Comparison of ENCODE assay signal across 23 mouse cellular contexts in the genomic region with DNA sequence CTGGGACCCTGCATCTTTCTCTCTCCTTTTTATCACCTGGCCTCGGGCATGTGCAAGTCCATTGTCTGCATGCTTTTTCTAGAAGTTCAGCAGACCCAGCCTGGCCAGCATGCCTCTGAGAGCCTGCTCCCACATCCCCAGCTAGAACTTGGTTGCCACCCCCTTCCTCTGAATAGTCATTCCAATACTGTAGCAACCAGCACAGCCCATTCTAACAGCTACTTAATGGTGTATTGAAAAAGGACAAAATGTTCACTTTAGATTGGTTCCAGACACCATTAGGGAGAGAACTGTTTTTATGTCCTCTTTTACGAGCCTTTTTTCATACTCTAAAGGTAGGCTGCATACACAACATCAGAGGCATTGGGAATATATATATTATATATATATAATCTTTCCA. TPM values are rescaled to one million over a fixed set of nuclear protein-coding genes. Genes with fewer than 3 reads are reported as not detected.
DNase-seq lines count a peak whose midpoint lies in the region; ATAC-seq lines count a peak whose summit lies in the region.
"Had no signal": no experiment of that assay in that cellular context is flagged by ENCODE, and none has a peak within 500 bp of the region (broad histone marks: within the 10 kb centered on the region; RNA-seq: fewer than 3 reads in every experiment).

No protein-coding gene starts in this region.

- DNase-seq in limb, embryonic 10.5 days (ENCODE audit: low spot score), result no peak
- no peak for DNase-seq in gastrocnemius, postnatal 36 days
- no peak for DNase-seq in heart, adult 9 months (ENCODE audit: low spot score in 2 of 2)
- DNase-seq in thymus, adult 18-20 months, result no peak
- DNase-seq: adrenal gland, adult 8-10 months; adrenal gland, postnatal 14 days; adrenal gland, postnatal 36 days; cerebellum, adult 11-12 months; cerebellum, adult 2 months; cerebellum, adult 9-10 months; cerebellum, postnatal 10 days; cerebellum, postnatal 25 days; forebrain, postnatal 0 days had no signal

- intact Hi-C loops in gastrocnemius, postnatal 36 days (cut with DNase I), result no loop called here

- H3K4me1 ChIP-seq in limb, embryonic 10.5 days, result peaks cover 10% of the 10 kb centered on the region; the same call in 1 of the 2 replicates
- H3K4me1 ChIP-seq in limb, embryonic 13.5 days, result peaks cover 28% of the 10 kb centered on the region
- H3K4me1 ChIP-seq: embryonic facial prominence, embryonic 10.5 days; embryonic facial prominence, embryonic 12.5 days; forebrain, embryonic 13.5 days; forebrain, embryonic 15.5 days had no signal

- no peaks in the 10 kb centered on the region for H3K9me3 ChIP-seq in limb, embryonic 10.5 days (replicated peaks)
- H3K9me3 ChIP-seq in limb, embryonic 13.5 days, result no peaks in the 10 kb centered on the region
- H3K9me3 ChIP-seq: embryonic facial prominence, embryonic 10.5 days; embryonic facial prominence, embryonic 12.5 days; forebrain, embryonic 13.5 days; forebrain, embryonic 15.5 days; G1E had no signal

- WGBS in limb, embryonic 10.5 days, result 75% methylated on average over 2 of the region's 2 CpGs
- 21% methylated on average over 2 of the region's 2 CpGs for WGBS in limb, embryonic 13.5 days

- H3K4me3 ChIP-seq in limb, embryonic 10.5 days, result no peak overlapping the region
- no peak overlapping the region for H3K4me3 ChIP-seq in limb, embryonic 13.5 days
- H3K4me3 ChIP-seq: embryonic facial prominence, embryonic 10.5 days; embryonic facial prominence, embryonic 12.5 days; forebrain, embryonic 13.5 days; forebrain, embryonic 15.5 days had no signal

- H3K36me3 ChIP-seq in limb, embryonic 10.5 days, result no peaks in the 10 kb centered on the region
- H3K36me3 ChIP-seq in limb, embryonic 13.5 days, result no peaks in the 10 kb centered on the region
- H3K36me3 ChIP-seq: embryonic facial prominence, embryonic 10.5 days; embryonic facial prominence, embryonic 12.5 days; forebrain, embryonic 15.5 days; G1E had no signal

- peak overlapping the region; percentile 25; the same call in 1 of the 2 replicates for H3K27ac ChIP-seq in limb, embryonic 10.5 days
- H3K27ac ChIP-seq in limb, embryonic 13.5 days, result peak overlapping the region; percentile 67; the same call in 1 of the 2 replicates
- H3K27ac ChIP-seq: embryonic facial prominence, embryonic 10.5 days; embryonic facial prominence, embryonic 12.5 days; forebrain, embryonic 13.5 days; forebrain, embryonic 15.5 days had no signal

- ATAC-seq in limb, embryonic 13.5 days (ENCODE audit: low FRiP score, low read depth), result peak; percentile 61; the same call in 1 of the 2 replicates
- ATAC-seq: activated CD4-positive, CD25-positive, alpha-beta regulatory T cell, adult 4 months; CD4-positive, CD25-positive, alpha-beta regulatory T cell, adult 4 months; forebrain, embryonic 13.5 days; forebrain, embryonic 15.5 days; forebrain, postnatal 0 days; Patski had no signal

- 0 out of 2 replicates have a peak overlapping the region, but pooled peaks have one; percentile 4 for H3K9ac ChIP-seq in limb, embryonic 13.5 days
- H3K9ac ChIP-seq: embryonic facial prominence, embryonic 12.5 days; forebrain, embryonic 13.5 days; forebrain, embryonic 15.5 days; forebrain, postnatal 0 days had no signal

- no peak overlapping the region for H3K4me2 ChIP-seq in limb, embryonic 13.5 days (replicated peaks)
- H3K4me2 ChIP-seq: embryonic facial prominence, embryonic 12.5 days; forebrain, embryonic 13.5 days; forebrain, embryonic 15.5 days had no signal

- no peaks in the 10 kb centered on the region for H3K27me3 ChIP-seq in limb, embryonic 10.5 days (ENCODE audit: low read depth, poor library complexity, severe bottlenecking)
- no peaks in the 10 kb centered on the region for H3K27me3 ChIP-seq in limb, embryonic 13.5 days
- H3K27me3 ChIP-seq: CH12.LX; embryonic facial prominence, embryonic 12.5 days; forebrain, embryonic 13.5 days; forebrain, embryonic 15.5 days; Patski had no signal

RNA-seq across cellular contexts. Expression of gene Osbpl3, which starts 53.2 kb away (rescaled TPM):
- polyA plus RNA-seq in limb, embryonic 10.5 days (2016; fragmentation: Nextera tagmentation; extraction: Ambion mirVana), result 4.5 and 7.0 TPM in 2 replicates
- polyA plus RNA-seq in limb, embryonic 13.5 days (2015; fragmentation: Nextera tagmentation; extraction: Ambion mirVana), result 14.0 and 15.3 TPM in 2 replicates
- total RNA-seq in gastrocnemius, postnatal 36 days (2021), result 1 to 10 TPM; 2.3 to 2.6 TPM
- polyA plus RNA-seq: G1E had no signal

RNA-seq across cellular contexts. Expression of gene Cycs, which starts 57.1 kb away (rescaled TPM):
- polyA plus RNA-seq in limb, embryonic 10.5 days (2016; fragmentation: Nextera tagmentation; extraction: Ambion mirVana), result 80.1 and 96.7 TPM in 2 replicates
- 60.7 and 63.7 TPM in 2 replicates for polyA plus RNA-seq in limb, embryonic 13.5 days (2015; fragmentation: Nextera tagmentation; extraction: Ambion mirVana)
- total RNA-seq in gastrocnemius, postnatal 36 days (2021), result 100 to 1,000 TPM in 1 of 2 experiments, 10 to 100 TPM in 1; 99.6 to 104 TPM
